Mouse (Mus musculus): ENCODE results near the gene Tbc1d16.
"Not testable (repeated sequence)": the region's sequence is repeated elsewhere in the genome, so short reads cannot be mapped to it uniquely, and the experiment has no call there.

The Tbc1d16 gene

DNA sequence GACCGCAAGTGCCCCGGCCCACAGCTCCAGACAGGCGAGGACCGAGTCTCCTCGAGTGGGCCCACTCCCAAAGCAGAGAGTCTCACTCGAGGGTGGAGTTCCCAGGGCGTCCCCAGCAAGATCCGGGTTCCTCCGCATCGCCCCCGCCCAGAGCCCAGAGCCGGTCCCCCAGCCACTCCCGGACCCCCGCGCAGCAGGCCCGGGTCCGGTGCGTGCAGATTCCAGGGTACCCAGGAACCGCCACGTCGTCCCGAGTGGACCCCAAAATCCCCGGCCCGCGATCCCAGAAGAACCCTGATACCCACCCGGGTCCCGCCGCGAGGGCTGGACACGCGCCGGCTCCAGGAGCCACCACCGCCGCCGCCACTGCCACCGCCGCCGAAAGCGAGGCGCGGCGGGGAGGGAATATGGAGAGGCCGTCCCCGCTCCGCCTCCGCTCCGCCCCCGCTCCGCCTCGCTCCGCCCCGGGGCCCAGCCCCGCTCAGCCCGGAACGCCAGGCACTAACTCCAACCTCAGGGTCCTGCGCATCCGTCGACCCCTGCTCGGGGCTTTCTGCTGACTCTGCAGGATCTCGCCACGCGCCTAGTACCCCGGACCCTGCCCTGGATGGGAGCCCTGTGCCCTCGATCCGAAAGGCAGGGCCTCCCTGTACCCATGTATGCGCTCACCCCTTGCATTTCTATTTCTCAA is at the start of gene Tbc1d16, which contains the start of gene Ccdc40:
Gene Tbc1d16 (minus strand): TSS at position 409 of the 691 bp plus-strand sequence.
Gene Ccdc40 (plus strand): TSS at position 482 of the 691 bp plus-strand sequence.
- in situ Hi-C loops (cut with MseI, MboI): no loop called here

DNA sequence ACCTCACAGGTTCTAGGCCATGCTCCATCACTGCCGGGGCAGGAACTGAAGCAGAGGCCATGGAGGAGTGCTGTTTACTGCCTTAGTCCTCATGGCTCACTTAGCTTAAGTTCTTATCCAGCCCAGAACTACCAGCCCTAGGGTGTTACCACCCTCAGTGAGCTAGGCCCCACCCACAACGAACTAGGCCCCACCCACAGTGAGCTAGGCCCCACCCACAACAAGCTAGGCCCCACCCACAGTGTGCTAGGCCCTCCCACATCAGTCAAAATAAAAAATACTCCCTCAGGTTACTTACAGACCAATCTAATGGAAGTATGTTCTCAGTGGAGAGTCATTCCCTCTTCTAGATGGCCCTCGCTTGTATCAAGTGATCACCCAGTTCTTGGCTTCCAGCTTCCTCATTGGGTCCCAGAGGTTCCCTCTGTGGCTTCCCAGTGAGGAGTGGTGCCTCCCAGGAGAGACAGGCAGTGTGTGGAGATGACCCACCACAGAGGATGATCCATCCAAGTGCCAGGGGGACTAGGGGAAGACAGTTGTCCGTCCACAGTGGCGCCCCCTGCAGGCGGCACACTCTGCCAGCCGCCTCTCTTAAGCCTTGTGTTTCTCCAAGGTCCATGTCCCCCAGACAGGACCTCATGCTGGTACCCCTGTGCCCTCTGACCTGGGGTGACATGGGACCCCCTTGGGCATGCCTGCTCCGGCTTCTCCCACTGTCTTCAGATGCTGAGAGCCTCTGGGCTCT is 45.1 kb upstream of the Tbc1d16 start:
- in situ Hi-C loops (cut with MseI, MboI): no loop called here

DNA sequence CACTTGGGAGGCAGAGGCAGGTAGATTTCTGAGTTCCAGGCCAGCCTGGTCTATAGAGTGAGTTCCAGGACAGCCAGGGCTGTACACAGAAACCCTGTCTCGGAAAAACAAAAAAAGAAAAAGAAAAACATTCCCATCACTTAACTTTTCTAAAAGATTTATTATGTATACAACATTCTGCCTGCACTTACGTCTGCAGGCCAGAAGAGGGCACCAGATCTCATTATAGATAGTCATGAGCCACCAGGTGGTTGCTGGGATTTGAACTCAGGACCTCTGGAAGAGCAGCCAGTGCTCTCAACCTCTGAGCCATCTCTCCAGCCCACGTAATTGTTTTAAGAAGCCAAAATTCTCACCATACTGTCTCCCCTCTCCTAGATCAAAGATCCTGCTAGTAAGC is 44.2 kb upstream of the Tbc1d16 start:
- in situ Hi-C loops (cut with MseI, MboI): not testable (repeated sequence)

DNA sequence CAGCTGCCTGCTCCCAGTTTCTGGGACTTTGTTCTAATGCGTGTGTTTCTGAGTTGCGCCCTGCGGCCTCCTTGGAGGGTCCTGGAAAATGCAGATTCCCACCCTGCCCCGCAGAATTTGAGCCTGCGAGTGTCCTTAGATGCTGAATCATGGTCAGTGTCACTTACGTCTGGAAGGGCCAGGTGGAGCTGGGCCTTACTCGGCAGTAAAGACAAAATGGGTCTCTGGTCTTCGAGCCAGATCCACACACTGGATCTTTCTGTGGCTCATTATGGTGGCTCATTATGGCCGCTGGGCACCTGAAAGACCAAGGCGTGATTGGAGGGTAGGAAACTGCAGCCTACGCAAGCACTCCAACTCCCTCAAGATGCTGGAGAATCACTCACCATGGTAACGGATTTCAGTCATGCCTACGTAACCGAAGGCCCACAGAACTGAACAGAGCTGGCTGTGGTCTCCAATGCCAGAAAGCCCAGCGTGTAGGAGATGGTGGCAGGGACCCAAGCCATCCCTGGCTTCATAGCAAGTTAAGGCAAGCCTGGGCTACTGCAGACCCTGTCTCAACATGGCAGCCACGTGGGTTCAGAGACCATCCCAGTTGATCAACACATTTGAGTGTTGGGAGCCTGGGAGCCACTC is 40.4 kb upstream of the Tbc1d16 start:
- in situ Hi-C loops (cut with MseI, MboI): no loop called here

DNA sequence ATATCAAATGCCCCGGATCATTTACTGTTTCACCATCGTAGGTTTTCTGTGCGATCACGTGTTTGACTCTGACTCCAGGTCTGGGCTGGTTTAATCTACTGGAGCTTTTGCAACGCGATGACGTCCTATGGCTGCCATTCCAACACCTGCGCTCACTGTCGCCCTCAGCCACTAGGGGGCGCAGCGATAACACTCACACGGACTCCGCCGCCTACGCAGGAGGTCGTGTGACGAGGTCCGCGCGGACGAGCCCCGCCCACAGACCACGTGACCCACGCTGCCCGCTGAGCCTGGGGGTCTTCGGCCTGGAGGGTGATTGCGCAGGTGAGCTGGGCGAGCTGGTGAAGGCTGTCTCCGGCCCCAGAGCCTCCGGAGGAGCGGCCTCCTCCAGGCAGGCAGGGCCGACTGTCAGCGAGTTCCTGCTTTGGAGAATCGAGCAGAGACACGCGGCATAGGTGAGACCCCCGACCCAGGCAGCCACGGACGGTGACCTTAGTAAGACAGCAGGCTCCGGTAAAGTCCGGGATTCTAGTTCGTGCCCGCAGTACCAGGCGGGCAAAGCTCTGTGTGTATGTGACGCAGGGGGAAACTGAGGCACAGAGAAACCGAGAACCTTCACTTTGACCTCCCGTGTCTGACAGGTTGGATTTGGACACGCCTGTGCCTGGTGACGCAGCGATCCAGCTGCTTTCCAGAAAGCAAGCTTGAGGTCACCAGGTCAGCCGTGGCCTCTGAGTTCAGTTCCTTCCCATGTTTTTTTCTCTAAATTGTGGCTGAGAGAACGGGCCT is 39.7 kb upstream of the Tbc1d16 start, which contains the start of gene Gaa:
Gene Gaa (plus strand): TSS at position 120 of the 789 bp plus-strand sequence.
- in situ Hi-C loops (cut with MseI, MboI): no loop called here

DNA sequence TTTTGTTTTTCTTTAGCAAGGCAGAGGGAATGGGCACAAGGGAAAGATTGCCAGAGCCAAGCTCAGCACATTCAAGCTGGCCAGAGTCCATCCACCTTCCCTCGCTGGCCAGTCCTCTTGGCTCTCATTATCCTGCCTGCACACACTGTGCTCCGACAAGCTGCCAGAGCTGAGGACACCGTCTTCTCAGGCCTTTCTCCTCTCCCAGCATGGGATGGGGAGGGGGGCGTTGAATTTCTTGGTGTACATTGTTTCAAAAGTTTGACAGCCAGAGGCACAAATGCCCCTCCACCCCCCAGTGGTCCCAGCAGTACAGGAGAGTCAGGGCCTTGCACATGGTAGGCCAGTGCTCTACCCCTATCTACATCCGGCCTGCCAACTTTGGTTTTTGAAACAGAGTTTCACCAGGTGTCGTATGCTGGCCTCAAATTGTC is 39.0 kb upstream of the Tbc1d16 start:
- in situ Hi-C loops (cut with MseI, MboI): no loop called here

DNA sequence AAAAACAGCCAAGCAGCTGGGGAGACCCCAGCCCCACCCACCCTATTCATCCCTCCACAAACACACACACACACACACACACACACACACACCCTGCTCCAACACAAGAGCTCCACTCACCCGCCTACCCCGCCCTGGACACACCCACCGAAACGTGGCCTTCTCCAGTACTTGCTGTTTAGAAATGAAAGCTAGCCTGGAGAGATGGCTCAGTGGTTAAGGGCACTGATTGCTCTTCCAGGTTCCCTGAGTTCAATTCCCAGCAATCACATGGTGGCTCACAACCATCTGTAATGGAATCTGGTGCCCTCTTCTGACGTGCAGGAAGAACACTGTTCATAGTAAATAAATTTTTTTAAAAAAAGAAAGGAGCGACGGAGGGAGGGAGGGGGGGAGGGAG is 37.5 kb upstream of the Tbc1d16 start:
- in situ Hi-C loops (cut with MseI, MboI): no loop called here

DNA sequence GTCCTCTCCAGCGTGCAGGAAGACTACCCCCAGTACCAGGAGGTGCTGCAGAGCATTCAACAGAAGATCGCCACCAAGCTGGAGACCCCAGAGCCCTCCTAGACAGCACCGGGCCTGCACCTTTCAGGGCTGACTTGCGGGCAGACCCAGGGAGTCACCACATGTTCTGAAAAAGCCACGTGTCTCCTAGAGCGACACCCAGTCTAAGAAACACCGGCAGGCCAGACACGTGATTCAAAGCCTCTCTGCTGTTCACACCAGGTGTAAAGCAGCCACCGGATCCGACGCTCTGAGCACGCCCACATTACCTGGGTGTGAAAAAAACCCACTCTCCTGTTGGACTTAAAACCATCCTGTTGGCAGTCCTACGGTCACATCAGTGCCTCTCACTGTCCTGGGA is 36.1 kb upstream of the Tbc1d16 start:
- in situ Hi-C loops (cut with MseI, MboI): no loop called here

DNA sequence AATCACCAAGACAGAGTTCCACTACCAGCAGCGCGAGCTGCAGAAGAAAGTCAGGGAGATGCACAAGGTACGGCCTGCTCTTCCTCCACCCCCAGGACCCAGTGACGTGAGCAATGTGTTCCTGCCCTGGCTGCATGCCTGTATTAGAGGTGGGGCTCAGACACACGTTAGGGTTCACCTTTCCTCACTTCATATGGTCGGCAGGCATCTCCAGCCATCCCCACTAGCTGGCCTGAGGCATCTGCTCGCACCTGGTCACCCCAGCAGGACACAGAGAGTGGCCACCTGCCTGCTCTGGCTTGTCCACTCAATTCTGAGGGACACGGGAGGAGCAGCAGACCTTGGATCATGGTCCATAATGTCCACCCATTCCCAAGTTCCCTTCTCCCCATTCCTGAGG is 31.7 kb upstream of the Tbc1d16 start:
- in situ Hi-C loops (cut with MseI, MboI): no loop called here

DNA sequence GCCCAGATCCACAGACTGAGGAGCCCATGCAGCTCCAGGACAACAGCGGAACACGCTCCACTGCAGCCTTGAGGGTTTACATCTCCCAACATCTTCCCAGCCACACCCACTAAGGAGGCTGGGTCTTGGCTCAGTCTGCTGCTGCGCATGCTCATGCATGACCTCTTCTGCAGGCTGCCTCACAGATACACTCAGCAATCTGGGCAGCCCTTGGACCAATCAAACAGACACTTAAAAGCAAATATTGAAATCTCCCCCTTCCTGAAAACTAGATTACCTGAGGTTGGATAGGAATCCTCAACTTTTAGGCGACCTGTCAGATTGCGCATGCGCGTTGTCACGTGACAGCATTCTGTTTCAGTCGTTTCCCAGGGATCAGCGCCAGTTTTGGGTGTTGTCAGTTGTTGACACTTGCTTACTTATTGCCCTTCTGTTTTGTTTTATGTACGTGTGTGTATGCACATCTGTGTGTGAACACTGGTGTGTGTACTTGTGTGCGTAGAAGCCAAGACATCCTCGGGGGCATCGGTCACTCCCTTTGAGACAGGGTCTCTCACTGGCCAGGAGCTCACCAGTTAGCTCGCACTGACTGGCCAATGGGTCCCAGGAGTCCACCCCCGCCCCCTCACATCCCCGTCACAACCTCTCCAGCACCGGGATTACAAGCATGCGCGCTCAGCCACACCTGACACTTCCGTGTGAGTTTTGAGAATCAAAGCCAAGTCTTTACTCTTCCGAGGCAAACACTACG is 30.4 kb upstream of the Tbc1d16 start:
- in situ Hi-C loops (cut with MseI, MboI): no loop called here

DNA sequence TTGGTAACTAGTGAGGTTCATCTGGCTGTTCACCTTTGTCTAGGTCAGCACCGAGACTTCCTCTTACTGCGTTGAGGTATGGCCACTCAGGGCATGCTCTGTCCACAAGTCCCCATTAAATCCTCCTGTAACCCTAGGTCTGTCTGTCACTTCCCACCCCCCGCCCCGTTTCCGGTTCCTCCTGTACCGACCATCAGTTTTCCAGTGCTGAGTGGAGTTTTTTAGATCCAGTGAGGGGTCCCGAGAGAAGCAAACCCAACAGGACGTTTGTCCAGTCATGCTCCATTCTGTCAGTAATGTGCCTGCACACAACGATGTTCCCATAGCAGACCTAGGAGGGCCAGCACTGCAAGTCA is 29.9 kb upstream of the Tbc1d16 start:
- in situ Hi-C loops (cut with MseI, MboI): no loop called here

DNA sequence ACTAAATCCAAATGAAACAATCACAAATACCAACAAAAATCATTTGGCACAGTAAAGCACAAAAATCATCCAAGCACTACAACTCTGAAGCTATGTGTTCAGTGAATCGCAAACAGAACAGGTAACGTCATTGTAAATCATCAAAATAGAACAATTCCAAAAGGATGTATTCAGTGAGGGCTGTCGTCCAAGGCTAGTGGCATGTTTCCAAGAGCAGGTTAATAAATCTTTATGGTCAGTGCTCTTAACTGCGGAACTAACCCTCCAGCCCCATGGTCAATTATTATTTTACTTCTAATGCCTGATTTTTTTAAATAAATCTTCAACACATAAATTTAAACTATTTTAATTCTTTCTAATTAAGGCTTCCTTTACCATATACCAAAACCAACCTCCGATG is 28.3 kb upstream of the Tbc1d16 start:
- in situ Hi-C loops (cut with MseI, MboI): not testable (repeated sequence)

DNA sequence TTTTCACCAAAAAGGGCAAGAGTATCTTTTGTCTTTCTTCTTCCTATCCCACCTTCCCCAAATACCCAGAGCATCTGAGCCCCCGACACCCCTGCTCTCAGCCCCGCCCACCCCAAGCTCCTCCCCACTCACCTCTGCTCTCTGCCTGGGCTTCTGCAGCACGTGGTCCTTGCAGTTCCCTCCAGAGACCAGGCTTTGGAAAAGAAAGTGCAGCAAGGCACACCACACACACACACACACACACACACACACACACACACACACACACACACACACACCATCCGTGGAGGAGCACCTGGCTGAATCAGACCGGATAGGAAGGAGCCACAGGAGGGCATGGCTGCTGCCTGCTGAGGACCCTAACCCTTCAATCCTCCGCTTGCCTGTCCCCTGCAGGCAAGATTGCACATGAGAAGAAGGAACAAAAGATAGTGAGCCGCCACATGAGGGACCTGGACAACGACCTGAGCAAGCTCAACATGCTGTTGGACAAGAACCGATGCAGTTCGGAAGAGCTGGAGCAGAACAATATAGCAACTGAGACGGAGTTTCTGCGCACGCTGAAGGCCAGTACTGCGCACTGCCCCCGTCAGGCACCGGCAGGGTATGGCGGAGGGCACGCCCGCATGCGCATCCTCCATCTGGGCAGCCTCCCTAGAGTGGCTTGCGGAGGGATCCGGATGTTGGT is 24.7 kb upstream of the Tbc1d16 start:
- in situ Hi-C loops (cut with MseI, MboI): no loop called here

DNA sequence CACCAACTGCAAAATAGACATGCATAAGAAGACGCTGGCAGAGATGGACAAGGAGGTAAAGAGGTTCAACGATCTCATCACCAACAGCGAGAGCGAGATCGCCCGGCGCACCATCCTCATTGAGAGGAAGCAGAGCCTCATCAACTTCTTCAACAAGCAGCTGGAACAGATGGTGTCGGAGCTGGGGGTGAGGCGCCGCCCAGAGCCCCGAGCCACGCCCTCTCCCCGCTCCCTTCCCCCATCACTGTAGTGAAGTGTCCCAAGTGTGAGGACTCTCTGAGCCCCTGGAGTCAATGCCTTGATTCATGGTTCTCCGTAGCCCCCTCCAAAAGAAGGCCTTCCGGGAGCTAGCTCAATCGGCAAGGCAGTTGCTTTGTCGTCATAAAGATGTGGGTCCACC is 22.7 kb upstream of the Tbc1d16 start:
- in situ Hi-C loops (cut with MseI, MboI): no loop called here

DNA sequence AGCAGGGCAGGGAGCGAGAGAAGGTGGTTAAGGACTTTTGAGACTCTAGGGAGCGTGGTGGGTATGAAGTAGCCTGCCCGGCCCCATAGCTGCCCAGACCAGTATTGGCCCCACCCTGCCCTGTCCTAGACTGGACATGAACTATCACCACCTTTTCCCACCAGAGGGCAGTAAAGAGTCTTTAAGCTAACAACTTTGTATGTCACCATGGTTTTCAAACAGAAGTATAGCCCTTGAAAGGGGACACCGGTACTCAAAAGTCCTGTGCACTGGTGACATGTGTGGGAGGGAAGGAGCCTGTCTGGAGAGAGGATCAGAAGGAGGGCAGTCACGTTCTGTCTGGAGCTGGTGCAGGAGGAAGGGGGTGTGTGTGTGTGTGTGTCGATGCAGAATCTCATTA is 20.7 kb upstream of the Tbc1d16 start:
- in situ Hi-C loops (cut with MseI, MboI): no loop called here

DNA sequence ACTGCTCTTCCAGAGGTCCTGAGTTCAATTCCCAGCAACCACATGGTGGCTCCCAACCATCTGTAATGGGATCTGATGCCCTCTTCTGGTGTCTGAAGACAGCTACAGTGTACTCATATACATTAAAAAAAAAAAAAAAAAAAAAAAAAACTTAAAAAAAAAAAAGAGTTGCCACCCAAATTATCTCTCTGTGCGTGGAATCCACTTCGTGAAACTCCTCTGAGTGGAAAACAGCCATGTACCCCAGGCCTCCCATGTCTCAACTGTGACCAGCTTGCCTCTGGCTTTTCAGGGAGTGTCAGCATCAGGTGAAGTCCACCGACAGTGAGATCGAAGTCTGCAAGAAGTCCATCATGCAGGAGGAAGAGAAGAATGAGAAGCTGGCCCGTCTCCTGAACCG is 17.2 kb upstream of the Tbc1d16 start:
- in situ Hi-C loops (cut with MseI, MboI): not testable (repeated sequence)

DNA sequence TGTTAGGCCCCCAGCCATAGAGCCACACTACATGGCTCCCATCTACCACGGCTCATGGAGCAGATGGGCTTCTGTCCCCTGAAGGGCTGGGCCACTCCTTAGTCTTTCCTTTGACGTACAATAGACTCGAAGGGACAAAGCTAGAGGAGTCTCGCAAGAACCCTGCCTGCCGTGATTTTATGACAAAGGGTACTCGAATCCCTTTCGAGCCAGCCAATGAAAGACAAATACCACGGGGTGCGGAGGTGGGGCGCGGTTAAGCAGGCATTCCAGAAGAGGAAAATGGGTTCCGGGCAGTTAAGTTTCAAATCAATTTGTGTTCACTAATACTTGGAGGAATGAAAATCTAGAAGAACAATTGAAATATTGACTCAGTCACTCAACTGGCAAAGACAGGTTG is 11.2 kb upstream of the Tbc1d16 start:
- in situ Hi-C loops (cut with MseI, MboI): no loop called here

DNA sequence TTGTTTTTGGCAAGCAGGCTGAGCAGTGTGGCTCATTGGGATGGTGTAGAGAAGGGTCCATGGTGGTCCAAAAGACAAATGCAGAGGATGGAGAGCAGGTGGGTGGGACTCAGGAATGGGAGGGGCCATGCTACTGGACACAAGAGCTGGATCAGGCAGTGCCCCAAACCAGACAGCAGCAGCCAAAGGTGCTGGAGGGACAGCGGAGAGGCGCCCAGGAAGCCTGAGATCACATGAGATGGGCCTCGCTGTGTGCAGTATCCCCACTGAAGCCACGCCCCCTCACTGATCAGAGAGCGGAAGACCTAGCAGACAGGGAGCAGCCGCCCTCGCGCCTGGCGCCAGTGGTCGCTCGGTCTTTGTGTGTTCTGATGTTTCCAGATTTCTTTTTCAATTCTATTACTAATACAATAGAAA is 10.0 kb upstream of the Tbc1d16 start:
- in situ Hi-C loops (cut with MseI, MboI): no loop called here

DNA sequence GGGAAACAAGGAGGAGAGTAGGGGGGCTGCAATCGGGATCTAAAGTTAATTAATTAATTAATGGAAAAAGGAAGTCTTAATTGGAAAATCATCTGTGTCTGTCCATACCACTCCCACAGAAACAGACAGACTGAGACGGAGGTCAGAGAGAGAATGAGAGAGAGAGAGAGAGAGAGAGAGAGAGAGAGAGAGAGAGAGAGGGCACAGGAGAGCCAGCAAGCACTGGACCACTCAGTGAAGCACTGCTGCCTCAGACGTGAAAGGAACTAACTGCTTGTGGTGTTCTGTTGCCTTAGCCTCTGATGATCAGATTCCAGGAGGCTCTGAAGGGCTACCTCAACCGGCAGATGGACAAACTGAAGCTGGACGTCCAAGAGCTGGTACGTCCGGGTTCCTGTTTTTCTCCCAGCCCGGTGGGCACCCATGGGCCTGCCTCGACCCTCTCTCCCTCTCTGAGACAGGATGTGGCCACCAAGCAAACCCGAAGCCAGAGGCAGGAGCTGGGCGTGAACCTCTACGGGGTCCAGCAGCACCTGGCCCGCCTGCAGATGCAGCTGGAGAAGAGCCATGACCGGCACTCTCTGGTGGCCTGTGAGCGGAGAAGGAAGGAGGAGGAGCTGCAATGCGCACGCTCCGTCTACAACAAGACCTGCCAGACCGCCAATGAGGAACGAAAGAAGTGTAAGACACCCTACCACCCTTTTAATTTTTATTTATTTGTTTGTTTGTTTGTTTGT is 9.4 kb upstream of the Tbc1d16 start:
- in situ Hi-C loops (cut with MseI, MboI): no loop called here

DNA sequence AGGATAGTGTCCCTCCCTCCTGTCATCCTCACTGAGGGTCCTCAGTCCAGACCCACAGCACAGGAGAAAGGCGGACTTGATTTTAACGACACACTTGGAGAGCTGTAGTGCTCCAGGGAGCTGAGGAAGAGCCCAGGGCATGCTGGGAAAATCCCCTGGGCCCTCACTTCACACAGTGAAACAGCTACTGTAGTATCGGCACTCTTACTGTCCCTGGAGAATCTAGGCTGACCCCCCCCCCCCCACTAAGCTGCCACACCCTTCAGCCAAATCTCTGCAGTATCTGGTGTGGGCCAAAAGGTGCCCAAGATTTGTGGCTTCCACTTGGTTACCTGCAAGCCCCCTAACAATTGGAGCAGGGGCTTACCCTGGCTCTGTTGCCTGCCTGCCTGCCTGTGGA is 8.7 kb upstream of the Tbc1d16 start:
- in situ Hi-C loops (cut with MseI, MboI): no loop called here

All from mouse trophoblast stem cell (cell line).